Mouse (Mus musculus) CD4-positive naive resting alpha-beta T cell, adult 76 days (primary cell): ENCODE data around the gene Tpx2. TPM values are rescaled to one million over a fixed set of nuclear protein-coding genes. Genes with fewer than 3 reads are reported as not detected.

Experiments
- total RNA-seq: library from RNA; stranded (reverse); gene quantifications from one replicate; pipeline ENCODE4 v1.2.4, GENCODE M21; 2023

Gene Tpx2
- 0.73 TPM for total RNA-seq

GRCm38 (mm10) chr2:152847815-152848302 lies at the start of gene Tpx2:
Gene Tpx2, plus strand, starts transcription at chr2:152847964.

GRCm38 (mm10) chr2:152831019-152831878 lies 16.5 kb upstream of the Tpx2 start, which contains the start of gene Bcl2l1:
Gene Bcl2l1, minus strand, starts transcription at chr2:152831728.

GRCm38 (mm10) chr2:152911031-152911430 lies 63.3 kb downstream of the Tpx2 start, which contains the start of gene Mylk2:
Gene Mylk2, plus strand, starts transcription at chr2:152911352.

GRCm38 (mm10) chr2:152933048-152933447 lies 85.3 kb downstream of the Tpx2 start, which contains the start of gene Foxs1:
Gene Foxs1, minus strand, starts transcription at chr2:152933208.

Other genes with a start within 250 kb of the Tpx2 start
- not detected for gene Defb45, start 248.6 kb upstream of the Tpx2 start, total RNA-seq
- gene Defb36, start 243.6 kb upstream of the Tpx2 start, total RNA-seq = not detected
- not detected for gene Defb25, start 224.9 kb upstream of the Tpx2 start, total RNA-seq
- gene Rem1, start 221.0 kb upstream of the Tpx2 start, total RNA-seq = 0.35 TPM
- 137 TPM for gene H13, start 178.5 kb upstream of the Tpx2 start, total RNA-seq
- 24.8 TPM for gene Mcts2, start 160.9 kb upstream of the Tpx2 start, total RNA-seq
- 2.6 TPM for gene Id1, start 111.7 kb upstream of the Tpx2 start, total RNA-seq
- gene Cox4i2, start 93.8 kb upstream of the Tpx2 start, total RNA-seq = not detected
- 19.9 TPM for gene Bcl2l1, start 16.2 kb upstream of the Tpx2 start, total RNA-seq
- gene Mylk2, start 63.4 kb downstream of the Tpx2 start, total RNA-seq = not detected
- not detected for gene Foxs1, start 85.2 kb downstream of the Tpx2 start, total RNA-seq
- gene Dusp15, start 103.7 kb downstream of the Tpx2 start, total RNA-seq = not detected
- gene Ttll9, start 114.5 kb downstream of the Tpx2 start, total RNA-seq = not detected
- 69.3 TPM for gene Pdrg1, start 167.5 kb downstream of the Tpx2 start, total RNA-seq
- gene Xkr7, start 183.9 kb downstream of the Tpx2 start, total RNA-seq = not detected
- not detected for gene Ccm2l, start 218.0 kb downstream of the Tpx2 start, total RNA-seq